Mouse (Mus musculus) cerebellum, adult 8-10 months (tissue): Measurements from ENCODE around the gene Tnni3k.

ENCODE experiments used
- DNase-seq: peaks from one replicate; pipeline ENCODE4 v3.0.0; 2022

The Tnni3k gene

DNA sequence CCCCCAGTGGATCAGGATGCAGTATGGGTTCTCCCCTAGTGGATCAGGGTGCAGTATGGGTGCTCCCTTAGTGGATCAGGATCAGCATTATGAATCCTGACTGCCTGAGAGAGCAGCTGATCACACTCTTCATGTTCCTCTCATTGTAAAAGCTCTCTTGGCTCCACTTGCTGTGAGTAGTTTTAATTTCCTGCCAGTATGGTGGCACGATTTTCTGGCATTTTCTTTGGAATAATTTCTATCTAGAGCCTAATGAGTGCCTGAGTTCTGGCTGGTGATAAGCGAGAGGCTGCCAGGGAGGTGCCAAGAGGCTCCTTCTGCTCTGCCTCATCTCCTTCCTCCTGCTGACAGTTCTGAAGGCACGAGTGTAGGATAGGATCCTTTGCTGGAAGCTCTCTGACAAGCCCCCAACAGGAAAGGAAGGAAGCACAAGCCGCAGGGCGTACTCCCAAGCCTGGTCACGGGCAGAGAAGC is 109.5 kb downstream of the Tnni3k start:
- DNase-seq, result no peak

DNA sequence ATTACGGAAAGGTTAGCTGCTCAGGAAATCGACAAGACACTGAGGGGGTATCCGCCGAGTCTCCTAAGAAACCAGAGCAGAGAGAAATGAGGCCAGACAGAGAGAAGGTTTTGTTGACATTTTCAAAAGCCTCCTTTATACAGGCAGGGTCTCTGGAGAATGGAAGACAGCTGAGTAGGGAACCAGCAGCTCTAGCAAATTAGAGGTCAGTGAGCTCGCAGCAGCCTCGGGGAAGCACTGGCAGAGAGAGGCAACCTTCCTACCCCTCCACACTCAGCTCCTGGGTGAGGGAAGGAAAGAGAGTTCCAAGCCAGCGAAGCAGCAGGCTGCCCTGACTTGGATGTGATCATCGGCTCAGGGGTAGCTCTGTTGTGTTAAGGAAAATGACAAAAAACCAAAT is 127.5 kb downstream of the Tnni3k start:
- no peak for DNase-seq

- DNase-seq, result no peak
Observed at GRCm38 (mm10) chr3:154924936-154925335, 130.3 kb downstream of the Tnni3k start.

DNA sequence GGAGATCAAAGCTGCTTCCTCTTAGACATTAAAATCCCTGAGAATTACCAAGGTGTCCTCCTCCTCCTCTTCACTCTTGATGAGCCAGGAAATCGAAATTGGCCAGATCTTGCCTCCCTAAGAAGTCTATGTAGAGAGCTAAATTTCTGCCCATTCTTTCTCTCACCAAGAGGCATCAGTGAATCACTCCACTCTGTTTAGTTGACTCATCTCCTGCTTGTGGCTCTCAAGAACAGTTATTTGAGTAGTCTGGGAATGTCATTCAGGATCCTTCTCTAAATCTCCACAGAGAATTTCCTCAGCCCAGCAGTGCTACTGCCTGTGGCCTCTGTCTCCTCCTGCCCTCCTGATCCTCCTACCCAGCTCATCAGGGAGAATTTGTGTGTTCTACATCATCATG is 139.6 kb downstream of the Tnni3k start:
- DNase-seq, result no peak

- no peak for DNase-seq
Observed at GRCm38 (mm10) chr3:154913641-154914040, 141.6 kb downstream of the Tnni3k start.

GRCm38 (mm10) chr3:154896737-154897136 is 158.5 kb downstream of the Tnni3k start:
- DNase-seq, result no peak

DNA sequence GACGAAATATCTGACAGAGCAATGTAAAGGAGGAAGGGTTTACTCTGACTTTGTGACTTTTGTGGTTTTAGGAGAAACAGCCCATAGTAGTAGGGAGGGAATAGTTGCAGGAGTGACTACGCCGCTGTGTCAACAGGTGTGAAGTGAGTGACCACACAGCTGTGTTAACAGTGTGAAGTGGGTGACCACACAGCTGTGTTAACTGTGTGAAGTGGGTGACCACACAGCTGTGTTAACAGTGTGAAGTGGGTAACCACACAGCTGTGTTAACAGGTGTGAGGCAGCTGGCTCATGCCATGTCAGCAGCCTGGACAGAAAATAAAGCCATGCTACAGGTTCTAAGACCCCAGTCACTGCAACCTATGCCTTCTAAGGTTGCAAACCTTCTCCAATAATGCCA is 162.0 kb downstream of the Tnni3k start:
- DNase-seq, result no peak

DNA sequence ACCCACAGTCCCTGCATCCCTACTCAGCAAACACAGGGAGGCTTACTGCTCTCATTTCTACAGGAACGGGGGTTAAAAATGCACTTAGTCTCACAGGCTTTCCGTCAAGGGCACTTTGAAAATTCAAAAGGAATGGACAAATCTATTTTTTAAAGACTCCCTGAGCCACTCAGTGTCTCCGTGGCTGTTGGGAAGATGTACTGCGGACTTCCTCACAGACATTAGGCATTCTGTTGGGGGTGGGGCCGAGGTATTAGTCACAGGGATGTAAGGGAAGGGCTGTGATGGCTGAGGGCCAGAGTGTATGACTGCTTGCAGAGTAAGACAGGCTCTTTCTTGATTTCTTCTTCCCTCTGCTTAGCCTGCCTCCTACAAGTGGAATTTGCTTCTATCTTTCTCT is 169.8 kb downstream of the Tnni3k start:
- DNase-seq, result no peak

DNA sequence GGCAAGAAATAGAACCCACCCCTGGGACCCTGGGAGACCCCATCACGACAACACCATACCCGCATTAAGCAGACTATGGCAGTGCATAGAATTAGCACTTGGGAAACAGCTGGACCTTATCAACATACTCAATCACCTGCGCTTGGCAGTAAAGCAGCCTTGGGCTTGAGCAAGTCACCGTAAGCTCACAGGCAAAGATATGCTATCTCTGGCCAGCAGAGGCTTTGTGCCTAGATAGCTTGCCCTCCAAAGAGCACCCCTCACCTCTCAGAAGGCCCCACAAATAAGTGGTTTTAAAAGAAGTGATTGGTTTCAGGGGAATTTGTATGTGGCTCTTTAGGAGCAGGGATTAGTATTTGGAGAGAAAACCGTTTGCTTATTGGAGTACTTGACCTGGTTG is 170.2 kb downstream of the Tnni3k start:
- DNase-seq, result no peak

- DNase-seq, result no peak
Observed at GRCm38 (mm10) chr3:154881428-154881986, 173.7 kb downstream of the Tnni3k start.

DNA sequence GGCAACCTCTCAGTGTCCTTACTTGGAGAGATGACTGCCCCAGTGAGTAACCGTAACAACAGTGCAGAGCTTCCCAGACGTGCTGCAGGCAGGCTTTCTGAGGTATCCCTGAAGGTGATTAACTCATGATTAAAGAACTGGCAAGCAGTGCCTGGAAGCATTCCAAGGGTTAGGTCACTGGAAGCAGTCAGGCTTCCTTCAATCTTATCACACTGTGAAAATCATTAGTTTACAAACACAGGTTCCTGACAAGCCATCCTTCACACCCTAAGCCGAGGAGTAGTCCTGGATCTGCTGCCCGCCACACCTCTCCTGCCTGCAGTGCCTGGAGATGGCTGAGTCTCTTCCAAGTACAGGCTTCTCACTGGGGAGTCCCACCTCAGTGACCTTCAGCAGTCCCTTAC is 174.7 kb downstream of the Tnni3k start:
- no peak for DNase-seq

DNA sequence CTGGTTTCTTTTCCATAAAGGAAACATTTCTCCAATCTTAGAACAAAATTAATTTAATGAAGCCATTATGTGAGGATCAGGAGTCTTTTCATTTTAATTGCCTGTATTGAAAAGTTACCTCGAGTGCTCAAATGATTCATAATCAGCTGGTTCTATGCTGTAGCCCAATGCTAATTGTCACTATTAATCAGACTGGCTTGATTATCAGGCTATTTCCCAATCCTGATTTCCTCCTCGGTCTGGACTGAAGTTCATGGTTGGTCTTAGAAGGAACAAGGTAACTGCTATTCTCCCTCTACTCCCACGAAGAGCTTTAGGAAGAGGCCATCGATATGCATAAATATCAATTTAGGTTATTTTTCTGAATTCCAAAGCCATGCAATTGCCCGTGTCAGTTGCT is 175.1 kb downstream of the Tnni3k start:
- no peak for DNase-seq

GRCm38 (mm10) chr3:154879515-154879914 is 175.7 kb downstream of the Tnni3k start:
- DNase-seq, result no peak

DNA sequence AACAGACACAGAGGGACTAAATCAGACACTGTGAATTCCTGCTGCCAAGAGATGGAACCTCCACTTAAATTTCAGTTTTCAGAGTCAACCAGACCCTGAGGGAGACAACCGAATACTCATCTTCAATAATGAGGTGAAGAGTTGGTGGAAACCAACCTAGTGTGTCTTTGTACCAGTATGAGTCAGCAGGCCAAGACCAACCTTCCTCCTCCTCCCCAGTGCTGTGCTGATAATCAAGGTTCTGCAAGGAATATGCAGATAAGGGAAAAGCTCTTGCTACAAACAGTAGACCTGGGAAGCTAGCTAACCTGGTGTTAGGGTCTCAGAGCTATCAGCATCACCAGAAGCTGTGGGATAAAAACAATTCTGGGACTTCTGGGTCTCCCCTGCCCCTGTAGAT is 176.1 kb downstream of the Tnni3k start:
- DNase-seq, result no peak

GRCm38 (mm10) chr3:154868807-154869206 is 186.4 kb downstream of the Tnni3k start:
- no peak for DNase-seq

DNA sequence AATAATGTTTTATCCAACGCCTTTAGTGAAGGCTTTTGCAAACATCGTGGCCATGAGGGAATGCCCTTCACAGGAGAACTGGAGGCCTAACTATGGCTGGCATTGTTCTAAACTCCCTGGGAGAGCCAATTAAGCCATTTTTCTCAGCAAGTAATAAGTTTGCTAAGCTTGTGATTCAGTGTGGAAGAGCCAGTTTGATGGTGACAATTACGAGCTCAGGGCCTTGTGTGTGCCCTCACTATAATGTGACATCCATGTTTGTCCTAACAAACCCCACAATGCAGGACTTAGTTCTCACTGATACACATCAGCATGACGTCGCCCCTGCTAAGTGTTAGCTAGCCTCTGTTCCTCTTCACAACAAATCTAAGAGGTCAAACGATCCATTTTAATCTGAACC is 193.3 kb downstream of the Tnni3k start:
- DNase-seq, result no peak

DNA sequence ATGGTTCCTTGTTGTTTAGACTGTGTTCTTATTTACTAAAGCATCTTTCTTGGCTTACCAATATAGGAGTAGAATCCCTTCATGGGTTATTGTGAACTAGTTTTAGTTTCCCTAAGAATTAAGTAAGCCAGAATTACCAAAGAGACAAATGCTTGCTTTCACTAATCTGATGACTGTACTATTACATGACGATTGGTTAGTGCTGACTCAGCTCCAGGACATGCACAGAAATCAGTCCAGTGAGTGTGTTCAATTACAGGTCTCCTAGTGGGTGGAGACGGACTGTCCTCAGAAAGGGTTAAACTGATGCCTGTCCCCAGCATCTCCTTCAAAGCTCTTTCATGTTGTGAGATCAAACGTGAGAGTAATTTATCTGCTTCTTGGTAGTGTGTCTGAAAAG is 195.5 kb downstream of the Tnni3k start:
- no peak for DNase-seq

- DNase-seq, result no peak
Observed at GRCm38 (mm10) chr3:154853257-154853656, 201.9 kb downstream of the Tnni3k start.

GRCm38 (mm10) chr3:154852281-154852680 is 202.9 kb downstream of the Tnni3k start:
- DNase-seq, result no peak

DNA sequence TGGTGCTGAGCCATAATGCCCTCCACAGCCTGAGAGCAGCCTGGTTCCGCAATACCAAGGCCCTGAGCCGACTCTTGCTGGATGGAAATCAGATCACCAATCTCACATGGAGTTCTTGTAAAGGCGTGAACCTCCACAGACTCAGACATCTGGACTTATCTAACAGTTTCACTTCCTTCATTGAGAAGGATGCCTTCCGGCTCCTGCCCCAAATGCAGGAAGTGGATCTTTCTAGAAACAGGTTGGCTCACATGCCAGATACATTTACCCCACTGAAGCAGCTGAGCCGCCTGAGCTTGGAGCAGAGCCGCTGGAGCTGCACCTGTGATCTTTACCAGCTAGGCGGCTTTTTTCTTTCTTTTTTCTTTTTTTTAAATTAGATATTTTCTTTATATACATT is 213.0 kb downstream of the Tnni3k start:
- DNase-seq, result no peak

DNA sequence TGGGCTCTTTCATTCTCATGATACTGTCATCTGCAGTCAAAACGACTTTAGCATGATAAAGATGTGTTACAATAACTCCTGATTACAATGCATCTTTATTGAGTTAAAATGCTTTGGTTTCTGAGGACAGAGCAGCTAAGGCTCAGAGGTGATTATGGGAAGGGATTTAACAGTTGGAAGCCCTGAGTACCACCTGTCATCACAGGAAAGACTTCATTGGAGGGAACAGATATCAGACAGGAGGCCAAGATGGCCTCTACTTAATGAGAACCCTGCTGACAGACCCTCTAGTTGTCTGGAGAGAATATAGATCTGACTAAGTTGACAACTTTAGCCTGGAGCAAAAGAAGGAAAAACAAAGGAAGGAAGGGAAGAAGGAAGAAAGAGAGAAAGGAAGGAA is 214.1 kb downstream of the Tnni3k start:
- DNase-seq, result no peak

- no peak for DNase-seq
Observed at GRCm38 (mm10) chr3:154837861-154838260, 217.3 kb downstream of the Tnni3k start.

DNA sequence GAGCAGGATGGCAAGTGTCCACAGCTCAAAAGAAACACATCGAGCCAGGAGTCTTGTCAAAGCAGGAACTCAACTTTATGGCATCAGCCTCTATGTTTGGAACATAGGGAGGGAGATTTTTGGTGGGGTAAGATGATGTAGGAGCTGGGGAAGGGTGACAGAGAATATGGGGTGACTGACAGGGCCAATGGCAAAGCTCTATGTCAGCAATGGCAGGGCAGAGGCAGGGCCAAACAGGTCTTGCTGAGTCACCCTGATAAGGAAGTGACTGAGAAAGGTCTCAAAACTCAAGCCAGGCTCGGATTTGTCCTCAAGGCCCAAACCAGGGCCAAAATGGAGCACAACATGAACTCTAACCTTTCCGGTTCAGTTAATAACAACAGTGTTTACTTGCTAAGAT is 219.1 kb downstream of the Tnni3k start:
- no peak for DNase-seq

GRCm38 (mm10) chr3:154834373-154834772 is 220.8 kb downstream of the Tnni3k start:
- no peak for DNase-seq

GRCm38 (mm10) chr3:154825739-154826138 is 229.5 kb downstream of the Tnni3k start:
- DNase-seq, result no peak

DNA sequence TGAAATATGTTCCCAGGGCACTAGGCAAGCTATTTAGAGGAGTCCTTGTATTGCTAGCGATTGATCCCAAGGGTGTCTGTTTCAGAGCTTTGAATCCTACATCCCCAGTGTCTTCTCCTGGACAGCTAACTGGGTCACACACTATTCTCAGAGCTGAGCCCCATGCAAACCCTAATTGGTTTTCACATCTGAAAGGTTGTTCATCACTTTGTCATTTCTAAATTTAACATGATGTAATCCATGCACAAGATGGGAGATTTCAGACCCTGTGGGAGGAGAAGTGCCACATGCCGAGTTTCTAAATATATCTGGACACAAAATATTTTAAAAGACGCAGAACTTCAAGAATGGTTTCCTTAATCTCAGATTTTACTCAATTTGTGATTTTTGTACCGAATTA is 230.5 kb downstream of the Tnni3k start:
- no peak for DNase-seq
